Mouse (Mus musculus): ENCODE data around the gene Btbd35f23. TPM values are rescaled to one million over a fixed set of nuclear protein-coding genes. Genes with fewer than 3 reads are reported as not detected.
"Not testable (repeated sequence)": the region's sequence is repeated elsewhere in the genome, so short reads cannot be mapped to it uniquely, and the experiment has no call there.

The Btbd35f23 gene
- polyA plus RNA-seq (2015; fragmentation: Nextera tagmentation; extraction: Ambion mirVana), result not detected in 2 replicates

GRCm38 (mm10) chrX:3076575-3076974 is at the start of gene Btbd35f23:
Gene Btbd35f23 (plus strand): TSS chrX:3076875.
- not testable (repeated sequence) for H3K9me3 ChIP-seq; ATAC-seq (ENCODE audit: insufficient number of reproducible peaks, insufficient read depth, low FRiP score, low TSS enrichment, low read depth); H3K4me3 ChIP-seq; H3K4me2 ChIP-seq; H3K36me3 ChIP-seq; H3K9ac ChIP-seq; H3K4me1 ChIP-seq; H3K27me3 ChIP-seq; H3K27ac ChIP-seq
- 75% methylated on average over 2 of the region's 2 CpGs for WGBS

Other genes starting within 250 kb of the Btbd35f23 start
- not detected in 2 replicates for gene Btbd35f24, start 119.0 kb downstream of the Btbd35f23 start, polyA plus RNA-seq (2015; fragmentation: Nextera tagmentation; extraction: Ambion mirVana)